Mouse (Mus musculus) heart, embryonic 16.5 days (tissue): ENCODE data around the gene Nol9. TPM values are rescaled to one million over a fixed set of nuclear protein-coding genes. Genes with fewer than 3 reads are reported as not detected.
A peak's percentile ranks its signal among the peaks of the same experiment; 100 is the strongest.

ENCODE experiments used
- ATAC-seq: fragments of 200-750 bp; cut with Nextera tagmentation; replicated peaks from 2 replicates; pipeline ENCODE4 v1.8.0; 2017; ENCODE audit warnings: moderate number of reproducible peaks; ENCODE audit not compliant: insufficient read depth, low FRiP score; ENCODE audit errors: extremely low read depth
- H3K27ac ChIP-seq: fragments of 300-500 bp; sonication (generic); 2 replicates; pipeline ENCODE4 v1.5.1; 2014; ENCODE audit warnings: mild to moderate bottlenecking, low read length, control low read depth, moderate library complexity
- H3K27me3 ChIP-seq: fragments of 300-500 bp; sonication (generic); 2 replicates; pipeline ENCODE4 v1.6.1; 2014; ENCODE audit warnings: low read length, mixed read lengths; ENCODE audit not compliant: control insufficient read depth, insufficient read depth
- H3K36me3 ChIP-seq: fragments of 300-500 bp; sonication (generic); 2 replicates; pipeline ENCODE4 v1.6.1; 2014; ENCODE audit not compliant: control insufficient read depth, insufficient read depth
- H3K4me1 ChIP-seq: fragments of 300-500 bp; sonication (generic); 2 replicates; pipeline ENCODE4 v1.6.1; 2014; ENCODE audit warnings: low read length, mixed read lengths; ENCODE audit not compliant: control insufficient read depth, insufficient read depth
- H3K4me2 ChIP-seq: fragments of 300-500 bp; sonication (generic); 2 replicates; pipeline ENCODE4 v1.6.1; 2014; ENCODE audit warnings: low read depth, mild to moderate bottlenecking, control low read depth, low read length
- H3K4me3 ChIP-seq: fragments of 300-500 bp; sonication (generic); 2 replicates; pipeline ENCODE4 v1.5.1; 2014; ENCODE audit warnings: mild to moderate bottlenecking, control low read depth, low read length
- H3K9ac ChIP-seq: fragments of 300-500 bp; sonication (generic); 2 replicates; pipeline ENCODE4 v1.6.1; 2014; ENCODE audit warnings: low read length, control low read depth
- H3K9me3 ChIP-seq: fragments of 300-500 bp; sonication (generic); replicated peaks from 2 replicates; pipeline ENCODE4 v1.6.1; 2016; ENCODE audit warnings: low read length; ENCODE audit not compliant: control insufficient read depth
- WGBS: fragments of 180-500 bp; shearing (Covaris S2); extraction: QIAGEN DNeasy Blood & Tissue Kit; methylation state at CpG from one replicate; pipeline ENCODE4 v1.1.7; 2014; 5-methylcytosine and 5-hydroxymethylcytosine counted together
- polyA plus RNA-seq: library from polyadenylated mRNA; unstranded; fragments of >200 nt; fragmentation: Nextera tagmentation; extraction: Ambion mirVana; gene quantifications from 2 replicates; pipeline ENCODE4 v1.2.1, GENCODE M21; 2015

Nol9 gene
- polyA plus RNA-seq, 1 experiment from 2014 or later = 17.1 TPM

DNA sequence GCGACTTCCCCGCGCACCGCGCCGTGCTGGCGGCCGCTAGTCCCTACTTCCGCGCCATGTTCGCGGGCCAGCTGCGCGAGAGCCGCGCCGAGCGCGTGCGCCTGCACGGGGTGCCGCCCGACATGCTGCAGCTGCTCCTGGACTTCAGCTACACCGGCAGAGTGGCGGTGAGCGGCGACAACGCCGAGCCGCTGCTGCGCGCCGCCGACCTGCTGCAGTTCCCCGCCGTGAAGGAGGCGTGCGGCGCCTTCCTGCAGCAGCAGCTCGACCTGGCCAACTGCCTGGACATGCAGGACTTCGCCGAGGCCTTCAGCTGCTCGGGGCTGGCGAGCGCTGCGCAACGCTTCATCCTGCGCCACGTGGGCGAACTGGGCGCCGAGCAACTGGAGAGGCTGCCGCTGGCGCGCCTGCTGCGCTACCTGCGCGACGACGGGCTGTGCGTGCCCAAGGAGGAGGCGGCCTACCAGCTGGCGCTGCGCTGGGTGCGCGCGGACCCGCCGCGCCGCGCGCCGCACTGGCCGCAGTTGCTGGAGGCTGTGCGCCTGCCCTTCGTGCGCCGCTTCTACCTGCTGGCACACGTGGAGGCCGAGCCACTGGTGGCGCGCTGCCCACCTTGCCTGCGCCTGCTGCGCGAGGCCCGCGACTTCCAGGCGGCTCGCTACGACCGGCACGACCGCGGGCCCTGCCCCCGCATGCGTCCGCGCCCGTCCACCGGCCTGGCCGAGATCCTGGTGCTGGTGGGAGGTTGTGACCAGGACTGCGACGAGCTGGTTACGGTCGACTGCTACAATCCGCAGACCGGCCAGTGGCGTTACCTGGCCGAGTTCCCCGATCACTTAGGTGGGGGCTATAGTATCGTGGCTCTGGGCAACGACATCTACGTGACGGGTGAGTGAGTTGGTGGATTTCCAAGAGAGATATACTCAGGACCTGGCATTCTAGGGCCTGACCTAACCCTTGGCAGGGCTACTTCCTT, 29.8 kb upstream of the Nol9 start:
- Histone ChIP-seq H3K9ac (peak overlapping the region; percentile 88), H3K9me3 (no peaks in the 10 kb centered on the region), H3K27ac (peak overlapping the region; percentile 93), H3K4me2 (peak overlapping the region; percentile 96), H3K4me3 (peak overlapping the region; percentile 80), H3K27me3 (no peaks in the 10 kb centered on the region), H3K36me3 (no peaks in the 10 kb centered on the region), H3K4me1 (peaks cover 43% of the 10 kb centered on the region)
- ATAC-seq = peak; percentile 7
- WGBS = under 1% methylated on average over 115 of the region's 115 CpGs

DNA sequence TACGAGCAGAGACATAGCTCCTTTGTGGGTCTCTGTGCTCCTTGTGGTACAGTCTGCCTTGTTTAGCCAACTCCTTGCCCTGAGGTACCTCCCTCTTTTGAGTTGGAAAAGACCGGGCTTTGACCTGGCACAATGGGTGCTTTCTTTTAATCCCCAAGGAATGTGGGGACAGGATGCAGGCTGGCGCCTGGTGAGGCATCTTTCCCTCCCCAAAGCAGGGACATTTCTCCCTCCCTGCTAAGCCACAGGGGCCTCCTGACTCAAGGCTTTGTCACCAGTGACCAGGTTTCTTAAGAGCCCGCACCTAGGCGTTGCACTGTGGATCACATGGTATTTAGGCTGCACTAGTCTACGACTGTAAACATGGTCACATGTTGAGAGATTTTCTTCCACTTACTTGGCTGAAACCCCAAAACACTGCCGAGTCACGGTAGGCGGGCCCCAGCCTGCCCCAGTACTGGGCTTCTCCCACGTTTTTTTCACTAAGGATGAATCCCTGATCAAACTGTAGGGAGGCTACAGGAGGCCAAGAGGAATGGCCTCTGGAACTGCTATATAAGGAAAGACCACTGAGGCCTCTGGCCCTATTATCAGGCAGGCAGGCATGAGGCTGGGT, 28.9 kb upstream of the Nol9 start:
- ATAC-seq = peak; percentile 20
- WGBS = under 1% methylated on average over 10 of the region's 10 CpGs
- H3K9ac ChIP-seq = peak overlapping the region; percentile 88
- peak overlapping the region; percentile 93 for H3K27ac ChIP-seq
- peaks cover 43% of the 10 kb centered on the region for H3K4me1 ChIP-seq
- H3K9me3 ChIP-seq = no peaks in the 10 kb centered on the region
- H3K4me3 ChIP-seq = peak overlapping the region; percentile 80
- H3K27me3 ChIP-seq = no peaks in the 10 kb centered on the region
- peaks cover 4% of the 10 kb centered on the region; the same call in 1 of the 2 replicates for H3K36me3 ChIP-seq
- peak overlapping the region; percentile 96 for H3K4me2 ChIP-seq

DNA sequence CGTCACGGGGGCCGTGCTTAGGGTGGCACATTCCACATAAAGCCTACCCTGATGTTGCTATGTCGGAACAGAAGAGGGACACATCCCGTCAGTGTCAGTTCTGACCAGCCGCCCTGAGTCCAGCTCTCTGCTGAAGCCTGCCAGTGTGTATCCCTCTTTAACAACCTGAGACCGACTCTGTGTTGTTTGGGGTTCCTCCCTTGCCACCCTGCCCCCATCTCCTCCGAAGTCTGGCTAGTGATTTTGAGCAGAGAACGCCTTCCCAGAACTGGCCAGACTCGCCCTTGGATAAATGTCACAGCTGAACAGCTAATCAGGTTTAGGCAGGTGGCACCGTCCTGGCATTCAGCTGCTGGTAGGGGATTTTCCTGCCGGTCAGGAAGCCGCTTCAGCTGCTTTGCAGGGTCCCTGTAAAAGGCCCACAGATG, 28.4 kb upstream of the Nol9 start:
- peak overlapping the region; percentile 93 for H3K27ac ChIP-seq
- 6% methylated on average over 13 of the region's 13 CpGs for WGBS
- no peak for ATAC-seq
- no peaks in the 10 kb centered on the region for H3K27me3 ChIP-seq
- peaks cover 43% of the 10 kb centered on the region for H3K4me1 ChIP-seq
- H3K9me3 ChIP-seq = no peaks in the 10 kb centered on the region
- peaks cover 8% of the 10 kb centered on the region for H3K36me3 ChIP-seq
- H3K4me3 ChIP-seq = peak overlapping the region; percentile 80
- H3K9ac ChIP-seq = peak overlapping the region; percentile 88
- H3K4me2 ChIP-seq = peak overlapping the region; percentile 96

- Histone ChIP-seq H3K9ac (peak overlapping the region; percentile 88), H3K36me3 (peaks cover 10% of the 10 kb centered on the region), H3K4me2 (peak overlapping the region; percentile 96), H3K4me1 (peaks cover 43% of the 10 kb centered on the region), H3K27me3 (no peaks in the 10 kb centered on the region), H3K4me3 (peak overlapping the region; percentile 80), H3K9me3 (no peaks in the 10 kb centered on the region), H3K27ac (peak overlapping the region; percentile 93)
- no peak for ATAC-seq
- 40% methylated on average over 8 of the region's 8 CpGs for WGBS
Measured at GRCm38 (mm10) chr4:152011171-152011760, 27.9 kb upstream of the Nol9 start.

GRCm38 (mm10) chr4:152012109-152012508, 27.0 kb upstream of the Nol9 start:
- Histone ChIP-seq H3K27me3 (no peaks in the 10 kb centered on the region), H3K27ac (peak overlapping the region; percentile 93; the same call in 1 of the 2 replicates), H3K9me3 (no peaks in the 10 kb centered on the region), H3K4me1 (peaks cover 42% of the 10 kb centered on the region), H3K4me3 (peak overlapping the region; percentile 80), H3K36me3 (peaks cover 10% of the 10 kb centered on the region), H3K4me2 (peak overlapping the region; percentile 96), H3K9ac (peak overlapping the region; percentile 37)
- no peak for ATAC-seq
- 74% methylated on average over 16 of the region's 16 CpGs for WGBS

DNA sequence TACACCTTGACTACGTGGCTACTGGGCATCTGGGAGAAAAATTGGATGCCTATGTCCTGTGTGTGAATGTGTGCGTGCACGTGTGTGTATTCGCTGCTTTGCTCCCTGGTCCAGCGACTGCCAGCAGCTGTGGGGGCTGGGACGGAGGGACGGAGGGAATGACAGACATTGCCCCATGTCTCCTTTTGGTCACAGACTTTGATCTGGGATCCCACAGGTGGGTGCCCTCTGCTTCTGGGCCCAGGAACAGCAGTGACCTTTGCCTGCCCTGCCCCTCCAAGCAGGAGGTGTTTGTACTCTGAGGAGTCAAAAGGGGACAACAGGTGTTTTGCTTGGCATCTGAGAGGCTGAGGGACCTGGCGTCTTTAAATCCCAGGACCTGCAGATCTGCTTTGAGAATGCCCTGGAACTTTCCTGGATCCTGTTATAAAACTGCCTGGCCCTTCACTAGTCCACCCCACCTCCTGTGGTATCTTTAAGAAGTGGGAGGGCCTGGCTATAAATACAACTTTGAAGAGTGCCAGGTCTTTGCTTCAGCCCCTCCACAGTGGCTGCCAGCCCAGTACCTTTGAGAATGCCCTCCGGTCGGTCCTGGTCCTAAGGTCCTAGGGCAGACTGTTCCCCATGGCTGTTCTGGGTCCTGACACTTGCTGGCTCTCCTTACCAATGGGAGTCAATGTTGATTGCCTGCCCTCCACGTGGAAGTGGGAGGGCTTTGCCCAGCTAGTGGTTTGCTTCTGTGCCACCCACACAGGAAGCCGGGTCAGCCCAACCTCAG, 25.9 kb upstream of the Nol9 start:
- peaks cover 13% of the 10 kb centered on the region for H3K36me3 ChIP-seq
- H3K27ac ChIP-seq = peak overlapping the region; percentile 83
- 55% methylated on average over 12 of the region's 12 CpGs for WGBS
- H3K4me2 ChIP-seq = peak overlapping the region; percentile 52
- peak overlapping the region; percentile 24 for H3K4me3 ChIP-seq
- no peaks in the 10 kb centered on the region for H3K9me3 ChIP-seq
- H3K9ac ChIP-seq = peak overlapping the region; percentile 51
- no peaks in the 10 kb centered on the region for H3K27me3 ChIP-seq
- H3K4me1 ChIP-seq = peaks cover 34% of the 10 kb centered on the region
- ATAC-seq = no peak; the same call in 1 of the 2 replicates

GRCm38 (mm10) chr4:152019073-152019472, 20.0 kb upstream of the Nol9 start:
- ATAC-seq = no peak
- WGBS = 80% methylated on average over 6 of the region's 6 CpGs
- H3K9me3 ChIP-seq = no peaks in the 10 kb centered on the region
- no peak overlapping the region for H3K4me3 ChIP-seq
- no peak overlapping the region for H3K9ac ChIP-seq
- no peak overlapping the region for H3K27ac ChIP-seq
- no peak overlapping the region for H3K4me2 ChIP-seq
- H3K4me1 ChIP-seq = peaks cover 2% of the 10 kb centered on the region
- H3K36me3 ChIP-seq = peaks cover 49% of the 10 kb centered on the region
- no peaks in the 10 kb centered on the region for H3K27me3 ChIP-seq

DNA sequence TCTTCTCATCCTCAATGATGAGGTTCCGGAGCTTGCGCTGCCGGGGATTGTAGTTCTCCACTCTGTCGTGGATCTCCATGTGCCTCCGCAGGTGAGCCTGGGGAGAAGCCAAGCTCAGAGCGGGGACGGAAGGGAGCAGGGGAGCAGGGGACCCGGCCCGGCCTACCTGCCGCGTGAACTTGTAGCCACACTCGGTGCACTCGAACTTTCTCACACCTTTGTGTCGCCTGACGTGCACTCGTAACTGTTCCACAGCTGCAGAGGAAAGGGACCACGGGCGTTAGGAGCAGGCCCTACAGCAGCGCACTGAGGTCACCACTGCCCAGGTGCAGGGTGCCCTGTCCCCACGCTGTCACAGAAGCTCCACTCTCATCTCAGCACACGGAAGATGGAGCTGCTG, 19.1 kb upstream of the Nol9 start:
- Histone ChIP-seq H3K36me3 (peaks cover 47% of the 10 kb centered on the region), H3K9me3 (no peaks in the 10 kb centered on the region), H3K4me1 (no peaks in the 10 kb centered on the region), H3K27me3 (no peaks in the 10 kb centered on the region), H3K4me3 (no peak overlapping the region), H3K9ac (no peak overlapping the region), H3K27ac (no peak overlapping the region), H3K4me2 (no peak overlapping the region)
- no peak for ATAC-seq
- WGBS = 89% methylated on average over 21 of the region's 21 CpGs
